Mouse (Mus musculus): ENCODE data around the gene Srrm4.
A peak's percentile ranks its signal among the peaks of the same experiment; 100 is the strongest.

The Srrm4 gene

GRCm38 (mm10) chr5:116425273-116425672, 166.3 kb downstream of the Srrm4 start:
- H3K9me3 ChIP-seq (ENCODE audit: low read length) = no peaks in the 10 kb centered on the region; the same call in 1 of the 2 replicates
- H3K27me3 ChIP-seq (ENCODE audit: insufficient read depth, low read length) = peaks cover 6% of the 10 kb centered on the region; the same call in 1 of the 2 replicates
- 0 out of 2 replicates have a peak overlapping the region, but pooled peaks have one; percentile 7 for H3K4me3 ChIP-seq (replicated peaks; ENCODE audit: low read length)
- TF ChIP-seq CTCF (conservative IDR thresholded peaks at IDR 0.05; ENCODE audit: low read length) = no peak
- no peak for TF ChIP-seq NANOG (IDR thresholded peaks at IDR 0.05; ENCODE audit: borderline replicate concordance, low read length)
- TF ChIP-seq POU5F1 (IDR thresholded peaks at IDR 0.05; ENCODE audit: borderline replicate concordance, low read length) = no peak
- no peaks in the 10 kb centered on the region for H3K36me3 ChIP-seq (ENCODE audit: insufficient read depth, low read length)
- H3K4me1 ChIP-seq (replicated peaks; ENCODE audit: low read depth, low read length) = peaks cover 78% of the 10 kb centered on the region

- no peaks in the 10 kb centered on the region for H3K9me3 ChIP-seq (ENCODE audit: low read length)
- H3K36me3 ChIP-seq (ENCODE audit: insufficient read depth, low read length) = no peaks in the 10 kb centered on the region
- peaks cover 6% of the 10 kb centered on the region; the same call in 1 of the 2 replicates for H3K27me3 ChIP-seq (ENCODE audit: insufficient read depth, low read length)
- H3K4me1 ChIP-seq (replicated peaks; ENCODE audit: low read depth, low read length) = peaks cover 82% of the 10 kb centered on the region
- H3K4me3 ChIP-seq (replicated peaks; ENCODE audit: low read length) = no peak overlapping the region
- no peak for TF ChIP-seq CTCF (conservative IDR thresholded peaks at IDR 0.05; ENCODE audit: low read length)
- no peak for TF ChIP-seq POU5F1 (IDR thresholded peaks at IDR 0.05; ENCODE audit: borderline replicate concordance, low read length)
- no peak for TF ChIP-seq NANOG (IDR thresholded peaks at IDR 0.05; ENCODE audit: borderline replicate concordance, low read length)
Observed at GRCm38 (mm10) chr5:116423746-116424145, 167.9 kb downstream of the Srrm4 start.

DNA sequence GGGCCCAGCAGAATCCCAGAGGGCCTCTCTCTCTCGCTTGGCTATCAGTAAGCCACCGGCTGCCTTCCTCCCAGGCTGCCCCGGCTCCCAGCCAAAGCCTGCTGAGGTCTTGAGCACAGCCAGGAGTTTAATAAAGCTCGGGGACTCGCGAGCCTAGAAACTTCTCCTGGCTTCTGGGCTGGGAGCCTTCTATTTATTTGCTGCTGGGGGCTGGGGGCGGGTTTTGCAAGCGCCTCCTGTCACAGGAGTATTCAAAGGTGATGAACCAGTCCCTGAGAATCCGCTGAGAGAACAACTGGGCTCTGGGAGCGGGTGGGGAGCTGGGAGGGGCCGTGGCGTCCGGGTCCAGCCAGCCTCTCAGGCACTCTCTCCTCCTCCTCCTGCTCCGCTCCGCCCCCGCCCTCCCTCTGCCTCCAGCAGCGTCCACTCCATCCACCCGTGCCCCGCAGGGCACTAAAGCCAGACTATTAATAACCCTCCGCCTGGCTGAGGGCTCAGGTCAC, 168.9 kb downstream of the Srrm4 start, which contains the start of gene Hspb8:
TSS of gene Hspb8 (minus strand) at position 166 of the 503 bp plus-strand sequence.
- Histone ChIP-seq H3K4me1 (replicated peaks; ENCODE audit: low read depth, low read length) (peaks cover 81% of the 10 kb centered on the region), H3K4me3 (replicated peaks; ENCODE audit: low read length) (peak within 1 kb of the TSS; percentile 79), H3K36me3 (ENCODE audit: insufficient read depth, low read length) (peaks cover 4% of the 10 kb centered on the region; the same call in 1 of the 2 replicates), H3K9me3 (ENCODE audit: low read length) (no peaks in the 10 kb centered on the region), H3K27me3 (ENCODE audit: insufficient read depth, low read length) (peaks cover 6% of the 10 kb centered on the region; the same call in 1 of the 2 replicates)
- TF ChIP-seq NANOG (IDR thresholded peaks at IDR 0.05; ENCODE audit: borderline replicate concordance, low read length) (no peak), CTCF (conservative IDR thresholded peaks at IDR 0.05; ENCODE audit: low read length) (no peak), POU5F1 (IDR thresholded peaks at IDR 0.05; ENCODE audit: borderline replicate concordance, low read length) (no peak)

- H3K27me3 ChIP-seq (ENCODE audit: insufficient read depth, low read length) = peaks cover 6% of the 10 kb centered on the region; the same call in 1 of the 2 replicates
- H3K4me3 ChIP-seq (replicated peaks; ENCODE audit: low read length) = peak overlapping the region; percentile 79
- no peaks in the 10 kb centered on the region for H3K9me3 ChIP-seq (ENCODE audit: low read length)
- TF ChIP-seq CTCF (conservative IDR thresholded peaks at IDR 0.05; ENCODE audit: low read length) = no peak
- H3K4me1 ChIP-seq (replicated peaks; ENCODE audit: low read depth, low read length) = peaks cover 87% of the 10 kb centered on the region
- peaks cover 11% of the 10 kb centered on the region for H3K36me3 ChIP-seq (ENCODE audit: insufficient read depth, low read length)
Observed at GRCm38 (mm10) chr5:116421791-116422481, 169.7 kb downstream of the Srrm4 start.

DNA sequence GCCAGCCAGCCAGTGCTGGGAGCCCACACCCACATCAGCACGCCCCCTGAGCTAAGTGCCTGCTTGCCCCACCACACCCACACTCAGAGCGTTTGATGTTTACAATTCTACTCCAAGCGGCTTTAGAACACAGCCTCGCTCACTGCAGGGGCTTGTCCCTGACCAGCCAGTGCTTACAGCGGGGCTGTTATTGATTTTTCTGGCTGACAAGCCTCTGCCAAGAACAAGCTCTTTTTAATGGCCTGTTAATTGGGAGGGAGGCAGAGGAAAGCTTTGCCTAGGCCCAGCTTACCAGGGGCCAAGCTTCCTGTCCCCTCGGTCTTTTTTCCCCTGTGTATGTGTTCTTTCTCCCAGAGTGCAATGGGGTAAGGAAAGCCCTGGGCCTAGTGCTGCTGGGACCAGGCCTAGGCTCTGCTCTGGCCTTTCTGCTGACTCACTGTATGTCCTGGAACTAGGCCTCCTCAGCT, 170.8 kb downstream of the Srrm4 start:
- TF ChIP-seq NANOG (IDR thresholded peaks at IDR 0.05; ENCODE audit: borderline replicate concordance, low read length) (0 out of 2 replicates have a peak, but pooled peaks have one; percentile 17), CTCF (conservative IDR thresholded peaks at IDR 0.05; ENCODE audit: low read length) (no peak), POU5F1 (IDR thresholded peaks at IDR 0.05; ENCODE audit: borderline replicate concordance, low read length) (no peak)
- Histone ChIP-seq H3K36me3 (ENCODE audit: insufficient read depth, low read length) (peaks cover 13% of the 10 kb centered on the region), H3K4me3 (replicated peaks; ENCODE audit: low read length) (peak overlapping the region; percentile 54), H3K9me3 (ENCODE audit: low read length) (no peaks in the 10 kb centered on the region), H3K27me3 (ENCODE audit: insufficient read depth, low read length) (peaks cover 6% of the 10 kb centered on the region; the same call in 1 of the 2 replicates), H3K4me1 (replicated peaks; ENCODE audit: low read depth, low read length) (peaks cover 87% of the 10 kb centered on the region)

GRCm38 (mm10) chr5:116420213-116420612, 171.4 kb downstream of the Srrm4 start:
- peaks cover 18% of the 10 kb centered on the region for H3K36me3 ChIP-seq (ENCODE audit: insufficient read depth, low read length)
- TF ChIP-seq POU5F1 (IDR thresholded peaks at IDR 0.05; ENCODE audit: borderline replicate concordance, low read length) (no peak), NANOG (IDR thresholded peaks at IDR 0.05; ENCODE audit: borderline replicate concordance, low read length) (no peak), CTCF (conservative IDR thresholded peaks at IDR 0.05; ENCODE audit: low read length) (no peak)
- H3K27me3 ChIP-seq (ENCODE audit: insufficient read depth, low read length) = peaks cover 6% of the 10 kb centered on the region; the same call in 1 of the 2 replicates
- H3K9me3 ChIP-seq (ENCODE audit: low read length) = no peaks in the 10 kb centered on the region
- H3K4me1 ChIP-seq (replicated peaks; ENCODE audit: low read depth, low read length) = peaks cover 87% of the 10 kb centered on the region
- peak overlapping the region; percentile 54 for H3K4me3 ChIP-seq (replicated peaks; ENCODE audit: low read length)

DNA sequence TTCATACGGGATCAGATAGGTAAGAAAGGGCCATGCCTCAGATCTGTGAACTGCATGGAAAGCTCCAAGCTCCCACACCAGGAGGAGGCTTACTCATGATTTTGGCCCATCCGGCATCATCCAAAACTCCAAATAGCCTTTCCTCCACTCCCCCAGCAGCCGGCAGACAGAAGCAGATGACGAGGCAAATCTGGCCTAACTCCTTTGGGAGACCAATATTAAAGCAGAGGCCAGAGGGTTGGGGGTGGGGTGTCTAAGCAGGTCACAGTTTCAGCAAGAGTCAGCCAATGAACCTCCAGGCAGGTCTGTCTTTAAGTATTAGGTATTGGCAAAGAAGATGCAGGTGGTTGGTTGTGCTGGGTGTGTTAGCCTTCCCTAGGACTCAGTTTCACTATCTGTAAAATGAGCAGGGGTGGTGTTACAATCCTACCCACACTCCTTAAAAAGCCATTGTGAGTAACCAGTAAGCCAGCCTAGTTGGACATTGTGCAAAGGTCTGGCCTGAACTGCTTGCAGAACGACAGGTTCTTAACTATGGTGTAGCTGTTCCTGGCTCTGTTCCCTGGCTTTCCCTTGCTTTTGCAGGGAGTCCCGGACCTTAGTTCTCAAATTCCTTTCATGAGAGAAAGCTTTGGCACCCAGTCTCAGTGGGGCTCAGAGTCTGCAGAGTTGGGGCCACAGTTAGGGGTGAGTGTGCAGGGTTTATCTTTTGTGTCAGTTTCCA, 172.1 kb downstream of the Srrm4 start:
- TF ChIP-seq POU5F1 (IDR thresholded peaks at IDR 0.05; ENCODE audit: borderline replicate concordance, low read length) (no peak), CTCF (conservative IDR thresholded peaks at IDR 0.05; ENCODE audit: low read length) (no peak), NANOG (IDR thresholded peaks at IDR 0.05; ENCODE audit: borderline replicate concordance, low read length) (no peak)
- H3K4me1 ChIP-seq (replicated peaks; ENCODE audit: low read depth, low read length) = peaks cover 90% of the 10 kb centered on the region
- H3K4me3 ChIP-seq (replicated peaks; ENCODE audit: low read length) = peak overlapping the region; percentile 41
- H3K9me3 ChIP-seq (ENCODE audit: low read length) = no peaks in the 10 kb centered on the region
- H3K36me3 ChIP-seq (ENCODE audit: insufficient read depth, low read length) = peaks cover 25% of the 10 kb centered on the region
- peaks cover 6% of the 10 kb centered on the region; the same call in 1 of the 2 replicates for H3K27me3 ChIP-seq (ENCODE audit: insufficient read depth, low read length)

- H3K9me3 ChIP-seq (ENCODE audit: low read length) = no peaks in the 10 kb centered on the region
- no peak for TF ChIP-seq POU5F1 (IDR thresholded peaks at IDR 0.05; ENCODE audit: borderline replicate concordance, low read length)
- TF ChIP-seq CTCF (conservative IDR thresholded peaks at IDR 0.05; ENCODE audit: low read length) = no peak
- no peak for TF ChIP-seq NANOG (IDR thresholded peaks at IDR 0.05; ENCODE audit: borderline replicate concordance, low read length)
- H3K4me1 ChIP-seq (replicated peaks; ENCODE audit: low read depth, low read length) = peaks cover 96% of the 10 kb centered on the region
- peaks cover 40% of the 10 kb centered on the region for H3K36me3 ChIP-seq (ENCODE audit: insufficient read depth, low read length)
- H3K4me3 ChIP-seq (replicated peaks; ENCODE audit: low read length) = 0 out of 2 replicates have a peak overlapping the region, but pooled peaks have one; percentile 32
- no peaks in the 10 kb centered on the region for H3K27me3 ChIP-seq (ENCODE audit: insufficient read depth, low read length)
Observed at GRCm38 (mm10) chr5:116416208-116416607, 175.4 kb downstream of the Srrm4 start.

All from E14TG2a.4 (cell line).